Mouse (Mus musculus): ENCODE data around the gene Lrpap1.

Lrpap1 gene

GRCm38 (mm10) chr5:35091636-35092035 lies 13.9 kb downstream of the Lrpap1 start:
- no peaks in the 10 kb centered on the region for H3K27me3 ChIP-seq (ENCODE audit: control insufficient read depth, insufficient read depth, low read length, poor library complexity, severe bottlenecking)
- H3K36me3 ChIP-seq (ENCODE audit: control insufficient read depth, insufficient read depth, low read length, poor library complexity, severe bottlenecking) = peaks cover 6% of the 10 kb centered on the region; the same call in 1 of the 2 replicates
- no peak for DNase-seq (ENCODE audit: low read depth, low spot score)

GRCm38 (mm10) chr5:35089614-35089963 lies 16.0 kb downstream of the Lrpap1 start:
- Histone ChIP-seq H3K36me3 (ENCODE audit: control insufficient read depth, insufficient read depth, low read length, poor library complexity, severe bottlenecking) (no peaks in the 10 kb centered on the region), H3K27me3 (ENCODE audit: control insufficient read depth, insufficient read depth, low read length, poor library complexity, severe bottlenecking) (no peaks in the 10 kb centered on the region)
- no peak for DNase-seq (ENCODE audit: low read depth, low spot score)

GRCm38 (mm10) chr5:35088785-35089613 lies 16.6 kb downstream of the Lrpap1 start:
- DNase-seq (ENCODE audit: low read depth, low spot score) = peak; percentile 75
- no peaks in the 10 kb centered on the region for H3K27me3 ChIP-seq (ENCODE audit: control insufficient read depth, insufficient read depth, low read length, poor library complexity, severe bottlenecking)
- H3K36me3 ChIP-seq (ENCODE audit: control insufficient read depth, insufficient read depth, low read length, poor library complexity, severe bottlenecking) = no peaks in the 10 kb centered on the region

GRCm38 (mm10) chr5:35084913-35085312 lies 20.7 kb downstream of the Lrpap1 start:
- Histone ChIP-seq H3K36me3 (ENCODE audit: control insufficient read depth, insufficient read depth, low read length, poor library complexity, severe bottlenecking) (no peaks in the 10 kb centered on the region), H3K27me3 (ENCODE audit: control insufficient read depth, insufficient read depth, low read length, poor library complexity, severe bottlenecking) (no peaks in the 10 kb centered on the region)
- no peak for DNase-seq (ENCODE audit: low read depth, low spot score)

GRCm38 (mm10) chr5:35079101-35079500 lies 26.5 kb downstream of the Lrpap1 start:
- Histone ChIP-seq H3K36me3 (ENCODE audit: control insufficient read depth, insufficient read depth, low read length, poor library complexity, severe bottlenecking) (no peaks in the 10 kb centered on the region), H3K27me3 (ENCODE audit: control insufficient read depth, insufficient read depth, low read length, poor library complexity, severe bottlenecking) (no peaks in the 10 kb centered on the region)
- no peak for DNase-seq (ENCODE audit: low read depth, low spot score)

- H3K36me3 ChIP-seq (ENCODE audit: control insufficient read depth, insufficient read depth, low read length, poor library complexity, severe bottlenecking) = no peaks in the 10 kb centered on the region
- H3K27me3 ChIP-seq (ENCODE audit: control insufficient read depth, insufficient read depth, low read length, poor library complexity, severe bottlenecking) = no peaks in the 10 kb centered on the region
- DNase-seq (ENCODE audit: low read depth, low spot score) = no peak
These were observed 29.2 kb downstream of the Lrpap1 start for GRCm38 (mm10) chr5:35076369-35076768.

- no peaks in the 10 kb centered on the region for H3K27me3 ChIP-seq (ENCODE audit: control insufficient read depth, insufficient read depth, low read length, poor library complexity, severe bottlenecking)
- no peaks in the 10 kb centered on the region for H3K36me3 ChIP-seq (ENCODE audit: control insufficient read depth, insufficient read depth, low read length, poor library complexity, severe bottlenecking)
- DNase-seq (ENCODE audit: low read depth, low spot score) = no peak
These were observed 31.6 kb downstream of the Lrpap1 start for GRCm38 (mm10) chr5:35073992-35074391.

GRCm38 (mm10) chr5:35073235-35073634 lies 32.3 kb downstream of the Lrpap1 start:
- DNase-seq (ENCODE audit: low read depth, low spot score) = no peak
- no peaks in the 10 kb centered on the region for H3K27me3 ChIP-seq (ENCODE audit: control insufficient read depth, insufficient read depth, low read length, poor library complexity, severe bottlenecking)
- no peaks in the 10 kb centered on the region for H3K36me3 ChIP-seq (ENCODE audit: control insufficient read depth, insufficient read depth, low read length, poor library complexity, severe bottlenecking)

GRCm38 (mm10) chr5:35071855-35072254 lies 33.7 kb downstream of the Lrpap1 start:
- Histone ChIP-seq H3K27me3 (ENCODE audit: control insufficient read depth, insufficient read depth, low read length, poor library complexity, severe bottlenecking) (no peaks in the 10 kb centered on the region), H3K36me3 (ENCODE audit: control insufficient read depth, insufficient read depth, low read length, poor library complexity, severe bottlenecking) (no peaks in the 10 kb centered on the region)
- DNase-seq (ENCODE audit: low read depth, low spot score) = no peak

- DNase-seq (ENCODE audit: low read depth, low spot score) = no peak
- no peaks in the 10 kb centered on the region for H3K27me3 ChIP-seq (ENCODE audit: control insufficient read depth, insufficient read depth, low read length, poor library complexity, severe bottlenecking)
- H3K36me3 ChIP-seq (ENCODE audit: control insufficient read depth, insufficient read depth, low read length, poor library complexity, severe bottlenecking) = no peaks in the 10 kb centered on the region
These were observed 34.6 kb downstream of the Lrpap1 start for GRCm38 (mm10) chr5:35070953-35071352.

GRCm38 (mm10) chr5:35070314-35070713 lies 35.3 kb downstream of the Lrpap1 start:
- Histone ChIP-seq H3K36me3 (ENCODE audit: control insufficient read depth, insufficient read depth, low read length, poor library complexity, severe bottlenecking) (no peaks in the 10 kb centered on the region), H3K27me3 (ENCODE audit: control insufficient read depth, insufficient read depth, low read length, poor library complexity, severe bottlenecking) (no peaks in the 10 kb centered on the region)
- no peak for DNase-seq (ENCODE audit: low read depth, low spot score)

- H3K36me3 ChIP-seq (ENCODE audit: control insufficient read depth, insufficient read depth, low read length, poor library complexity, severe bottlenecking) = no peaks in the 10 kb centered on the region
- H3K27me3 ChIP-seq (ENCODE audit: control insufficient read depth, insufficient read depth, low read length, poor library complexity, severe bottlenecking) = no peaks in the 10 kb centered on the region
- DNase-seq (ENCODE audit: low read depth, low spot score) = no peak
These were observed 35.7 kb downstream of the Lrpap1 start for GRCm38 (mm10) chr5:35069841-35070240.

GRCm38 (mm10) chr5:35060098-35060497 lies 45.5 kb downstream of the Lrpap1 start:
- DNase-seq (ENCODE audit: low read depth, low spot score) = no peak
- Histone ChIP-seq H3K36me3 (ENCODE audit: control insufficient read depth, insufficient read depth, low read length, poor library complexity, severe bottlenecking) (no peaks in the 10 kb centered on the region), H3K27me3 (ENCODE audit: control insufficient read depth, insufficient read depth, low read length, poor library complexity, severe bottlenecking) (no peaks in the 10 kb centered on the region)

GRCm38 (mm10) chr5:35058216-35058615 lies 47.4 kb downstream of the Lrpap1 start:
- DNase-seq (ENCODE audit: low read depth, low spot score) = no peak
- Histone ChIP-seq H3K27me3 (ENCODE audit: control insufficient read depth, insufficient read depth, low read length, poor library complexity, severe bottlenecking) (no peaks in the 10 kb centered on the region), H3K36me3 (ENCODE audit: control insufficient read depth, insufficient read depth, low read length, poor library complexity, severe bottlenecking) (no peaks in the 10 kb centered on the region)

- no peak for DNase-seq (ENCODE audit: low read depth, low spot score)
- Histone ChIP-seq H3K27me3 (ENCODE audit: control insufficient read depth, insufficient read depth, low read length, poor library complexity, severe bottlenecking) (no peaks in the 10 kb centered on the region), H3K36me3 (ENCODE audit: control insufficient read depth, insufficient read depth, low read length, poor library complexity, severe bottlenecking) (no peaks in the 10 kb centered on the region)
These were observed 48.0 kb downstream of the Lrpap1 start for GRCm38 (mm10) chr5:35057582-35057981.

Measured in splenic B cell, adult 2 months (primary cell).